Mouse (Mus musculus): ENCODE measurements around the gene Pspc1.

- TF ChIP-seq POLR2A (IDR thresholded peaks at IDR 0.05; ENCODE audit: control insufficient read depth, low read depth, low read length) (no peak), CTCF (IDR thresholded peaks at IDR 0.05; ENCODE audit: control insufficient read depth, insufficient read depth, insufficient replicate concordance, low read depth, low read length) (no peak)
These were observed 39.0 kb upstream of the Pspc1 start for GRCm38 (mm10) chr14:56817131-56817530.

Data from testis, adult 2 months (tissue).